Mouse (Mus musculus) heart, embryonic 14.5 days (tissue): ENCODE measurements around the gene Olfr824. TPM values are rescaled to one million over a fixed set of nuclear protein-coding genes. Genes with fewer than 3 reads are reported as not detected.

Experiments
- ATAC-seq: fragments of 200-750 bp; cut with Nextera tagmentation; 2 replicates; pipeline ENCODE4 v1.8.0; 2017; ENCODE audit warnings: low read depth, moderate TSS enrichment; ENCODE audit not compliant: insufficient number of reproducible peaks, insufficient read depth, low FRiP score
- H3K27ac ChIP-seq, 2 experiments: fragments of 200-500 bp in 1 of 2; fragments of 300-500 bp in 1 of 2; sonication (generic) in 1 of 2; replicated peaks in 1 of 2; 2 replicates each; pipeline ENCODE4 v1.5.1; 2012 to 2014; ENCODE audit warnings: low read depth in 2 of 2, low read length in 2 of 2, control low read depth in 1 of 2, mild to moderate bottlenecking in 1 of 2, mixed read lengths in 1 of 2; ENCODE audit not compliant: control insufficient read depth in 1 of 2, insufficient read depth in 1 of 2
- H3K27me3 ChIP-seq: fragments of 300-500 bp; sonication (generic); 2 replicates; pipeline ENCODE4 v1.6.1; 2014; ENCODE audit warnings: mild to moderate bottlenecking, low read length, control low read depth; ENCODE audit not compliant: control insufficient read depth, insufficient read depth
- H3K36me3 ChIP-seq: fragments of 300-500 bp; sonication (generic); 2 replicates; pipeline ENCODE4 v1.6.1; 2014; ENCODE audit warnings: mild to moderate bottlenecking, control low read depth, low read length, mixed read lengths; ENCODE audit not compliant: control insufficient read depth, insufficient read depth
- H3K4me1 ChIP-seq, 2 experiments: fragments of 200-500 bp in 1 of 2; fragments of 300-500 bp in 1 of 2; sonication (generic) in 1 of 2; 2 replicates each; pipeline ENCODE4 v1.6.1; 2012 to 2014; ENCODE audit warnings: low read length in 2 of 2, control low read depth in 1 of 2, mixed read lengths in 1 of 2; ENCODE audit not compliant: control insufficient read depth in 2 of 2, insufficient read depth in 2 of 2
- H3K4me2 ChIP-seq: fragments of 300-500 bp; sonication (generic); 2 replicates; pipeline ENCODE4 v1.6.1; 2014; ENCODE audit warnings: mild to moderate bottlenecking, low read length
- H3K4me3 ChIP-seq, 2 experiments: fragments of 200-500 bp in 1 of 2; fragments of 300-500 bp in 1 of 2; sonication (generic) in 1 of 2; 2 replicates each; pipeline ENCODE4 v1.5.1; 2012 to 2014; ENCODE audit warnings: low read length in 2 of 2, mild to moderate bottlenecking in 2 of 2, control low read depth in 1 of 2, low read depth in 1 of 2, moderate library complexity in 1 of 2; ENCODE audit not compliant: control insufficient read depth in 1 of 2, insufficient read depth in 1 of 2
- H3K9ac ChIP-seq: fragments of 300-500 bp; sonication (generic); 2 replicates; pipeline ENCODE4 v1.6.1; 2014; ENCODE audit warnings: mild to moderate bottlenecking, low read length
- H3K9me3 ChIP-seq: fragments of 300-500 bp; sonication (generic); 2 replicates; pipeline ENCODE4 v1.6.1; 2016; ENCODE audit warnings: low read length, control low read depth; ENCODE audit not compliant: control insufficient read depth
- WGBS: fragments of 180-500 bp; shearing (Covaris S2); extraction: QIAGEN DNeasy Blood & Tissue Kit; methylation state at CpG from one replicate; pipeline ENCODE4 v1.1.7; 2014; 5-methylcytosine and 5-hydroxymethylcytosine counted together
- polyA plus RNA-seq: library from polyadenylated mRNA; unstranded; fragments of >200 nt; fragmentation: Nextera tagmentation; extraction: Ambion mirVana; gene quantifications from 2 replicates; pipeline ENCODE4 v1.2.1, GENCODE M21; 2014

The Olfr824 gene
- polyA plus RNA-seq, 1 experiment from 2014 or later = not detected

DNA sequence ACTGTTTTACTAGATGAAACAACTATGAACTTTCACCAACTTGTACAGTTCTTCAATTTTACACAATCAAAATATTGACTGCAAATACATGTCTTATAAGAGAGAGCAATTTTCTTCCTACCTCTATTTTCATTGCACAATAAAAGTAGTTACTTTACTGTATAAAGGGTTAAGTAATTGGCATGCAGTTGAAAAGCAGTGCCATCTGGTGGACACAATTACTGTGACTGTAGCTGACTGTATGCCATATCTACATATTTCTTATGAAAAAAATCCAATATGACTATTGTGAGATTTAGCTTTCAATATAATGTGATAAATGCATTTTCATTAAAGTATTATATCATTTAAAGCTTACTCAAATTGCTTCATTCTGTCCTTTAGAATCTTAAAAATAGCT is 33.7 kb downstream of the Olfr824 start:
- H3K36me3 ChIP-seq = no peaks in the 10 kb centered on the region
- no peak for ATAC-seq
- no peak overlapping the region for H3K4me2 ChIP-seq
- H3K9ac ChIP-seq = no peak overlapping the region
- no peaks in the 10 kb centered on the region for H3K9me3 ChIP-seq
- H3K27me3 ChIP-seq = no peaks in the 10 kb centered on the region
- H3K4me3 ChIP-seq = no peak overlapping the region
- no peaks in the 10 kb centered on the region for H3K4me1 ChIP-seq
- H3K27ac ChIP-seq = no peak overlapping the region

DNA sequence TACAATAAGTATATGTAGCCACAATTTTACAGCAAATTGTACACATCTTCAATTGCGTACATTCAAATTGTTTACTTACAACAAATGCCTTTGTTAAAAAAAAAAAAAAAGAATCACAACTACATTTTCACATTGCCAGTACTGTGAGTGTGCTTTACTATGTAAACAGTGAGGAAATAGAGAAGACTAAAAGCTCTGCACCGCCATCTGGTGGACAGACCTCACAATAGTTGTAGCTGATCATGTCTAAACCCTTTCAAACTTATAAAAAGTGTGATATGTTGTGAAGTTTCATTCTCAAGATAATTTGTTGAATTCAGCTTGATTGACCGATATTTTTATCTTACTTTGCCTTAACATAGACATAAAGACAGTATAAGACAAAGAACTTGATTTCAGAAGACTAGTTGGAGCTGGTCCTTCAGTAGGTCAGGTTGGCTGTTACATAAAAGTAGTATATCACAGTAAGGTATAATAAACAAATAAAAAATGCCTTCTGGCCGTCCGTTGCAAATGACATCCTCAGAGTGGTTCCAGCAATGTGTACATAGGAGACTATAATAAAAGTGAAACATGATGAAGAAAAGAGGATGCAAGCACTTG is 36.9 kb downstream of the Olfr824 start:
- 12% methylated on average over 5 of the region's 5 CpGs for WGBS

More for the DNA sequence above, 36.9 kb downstream of the Olfr824 start:
- Histone ChIP-seq H3K4me3 (no peak overlapping the region), H3K27me3 (no peaks in the 10 kb centered on the region), H3K36me3 (no peaks in the 10 kb centered on the region), H3K9ac (no peak overlapping the region), H3K4me1 (no peaks in the 10 kb centered on the region), H3K27ac (no peak overlapping the region), H3K9me3 (no peaks in the 10 kb centered on the region), H3K4me2 (no peak overlapping the region)
- ATAC-seq = no peak

Other genes with a start within 250 kb of the Olfr824 start
- not detected in 2 replicates for gene Olfr815, start 224.1 kb downstream of the Olfr824 start, polyA plus RNA-seq
- not detected in 2 replicates for gene Olfr816, start 214.4 kb downstream of the Olfr824 start, polyA plus RNA-seq
- gene Olfr818, start 180.9 kb downstream of the Olfr824 start, polyA plus RNA-seq = not detected in 2 replicates
- gene Olfr819, start 162.7 kb downstream of the Olfr824 start, polyA plus RNA-seq = not detected in 2 replicates
- not detected in 2 replicates for gene Olfr247, start 153.9 kb downstream of the Olfr824 start, polyA plus RNA-seq
- gene Gm10310, start 144.9 kb downstream of the Olfr824 start, polyA plus RNA-seq = not detected in 2 replicates
- gene Olfr820, start 117.4 kb downstream of the Olfr824 start, polyA plus RNA-seq = not detected in 2 replicates
- not detected in 2 replicates for gene Olfr821, start 99.7 kb downstream of the Olfr824 start, polyA plus RNA-seq
- gene Olfr822, start 58.8 kb downstream of the Olfr824 start, polyA plus RNA-seq = not detected in 2 replicates
- not detected in 2 replicates for gene Olfr823, start 14.6 kb downstream of the Olfr824 start, polyA plus RNA-seq
- gene Olfr825, start 36.8 kb upstream of the Olfr824 start, polyA plus RNA-seq = not detected in 2 replicates
- gene Olfr826, start 54.2 kb upstream of the Olfr824 start, polyA plus RNA-seq = not detected in 2 replicates
- not detected in 2 replicates for gene Olfr827, start 84.4 kb upstream of the Olfr824 start, polyA plus RNA-seq
- gene Neurod4, start 150.2 kb upstream of the Olfr824 start, polyA plus RNA-seq = not detected in 2 replicates
- gene Tespa1, start 192.9 kb upstream of the Olfr824 start, polyA plus RNA-seq = 0.30 TPM in 1 of 2 replicates, not detected in the other